In the genomic region with DNA sequence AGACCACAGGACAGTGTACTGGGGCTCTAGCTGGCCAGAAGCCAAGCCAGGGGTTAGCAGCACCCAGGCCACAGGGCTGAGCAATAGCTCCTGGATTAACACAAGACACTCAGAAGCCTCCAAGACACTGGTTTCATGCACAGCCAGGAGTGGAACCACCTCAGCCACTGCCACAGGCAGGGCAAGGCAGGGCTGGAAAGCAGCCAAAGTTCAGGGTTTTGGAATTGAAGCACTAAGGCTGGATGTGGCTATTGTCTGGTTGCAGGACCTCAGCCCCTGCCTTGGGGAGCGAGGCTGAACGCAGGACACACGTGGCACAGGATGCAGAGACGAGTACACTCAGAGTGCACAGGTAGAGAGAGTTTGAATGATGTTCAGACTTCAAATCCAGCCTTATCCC, we compare ENCODE assay signal across 14 mouse cellular contexts. TPM values are rescaled to one million over a fixed set of nuclear protein-coding genes. Genes with fewer than 3 reads are reported as not detected.
A peak's percentile ranks its signal among the peaks of the same experiment; 100 is the strongest.
DNase-seq lines count a peak whose midpoint lies in the region; ATAC-seq and TF ChIP-seq lines count a peak whose summit lies in the region.
"Had no signal": no experiment of that assay in that cellular context is flagged by ENCODE, and none has a peak within 500 bp of the region (broad histone marks: within the 10 kb centered on the region; RNA-seq: fewer than 3 reads in every experiment).

No protein-coding gene starts in this region.

- peak; percentile 32 for DNase-seq in cerebellum, adult 9-11 months
- DNase-seq in heart, postnatal 0 days (ENCODE audit: low spot score) = no peak
- DNase-seq in heart, postnatal 4 days = no peak
- DNase-seq in MN1 (ENCODE audit: low spot score) = peak; percentile 26
- no peak for DNase-seq in thymus, postnatal 14 days
- DNase-seq: gastrocnemius, postnatal 14 days; kidney, adult 18-20 months; lung, adult 2 months; retina, postnatal 1 day had no signal

- no peak for TF ChIP-seq EP300 in heart, postnatal 0 days (IDR thresholded peaks at IDR 0.05; ENCODE audit: low read depth)

- H3K9ac ChIP-seq in heart, postnatal 0 days (replicated peaks; ENCODE audit: low read depth, low read length) = no peak overlapping the region
- H3K9ac ChIP-seq in midbrain, embryonic 13.5 days (replicated peaks) = no peak overlapping the region
- H3K9ac ChIP-seq in midbrain, embryonic 15.5 days = no peak overlapping the region
- H3K9ac ChIP-seq: forebrain, embryonic 12.5 days had no signal

- ATAC-seq in cerebellum, adult (ENCODE audit: insufficient number of reproducible peaks, low FRiP score, low TSS enrichment) = no peak
- 0 out of 2 replicates have a peak, but pooled peaks have one; percentile 18 for ATAC-seq in heart, postnatal 0 days (ENCODE audit: insufficient read depth, low read depth)
- peak; percentile 31; the same call in 1 of the 2 replicates for ATAC-seq in midbrain, embryonic 13.5 days
- ATAC-seq in midbrain, embryonic 15.5 days (replicated peaks) = no peak
- ATAC-seq: hindbrain, postnatal 0 days had no signal

- no peaks in the 10 kb centered on the region for H3K4me1 ChIP-seq in heart, postnatal 0 days (ENCODE audit: control insufficient read depth, insufficient read depth)
- H3K4me1 ChIP-seq in midbrain, embryonic 13.5 days (replicated peaks) = no peaks in the 10 kb centered on the region
- H3K4me1 ChIP-seq in midbrain, embryonic 15.5 days = no peaks in the 10 kb centered on the region
- H3K4me1 ChIP-seq: forebrain, embryonic 12.5 days had no signal

- no peak for TF ChIP-seq CTCF in heart, postnatal 0 days (IDR thresholded peaks at IDR 0.05; ENCODE audit: low read depth)

- H3K27ac ChIP-seq in heart, postnatal 0 days (ENCODE audit: low read depth) = no peak overlapping the region
- no peak overlapping the region for H3K27ac ChIP-seq in midbrain, embryonic 13.5 days
- no peak overlapping the region for H3K27ac ChIP-seq in midbrain, embryonic 15.5 days
- H3K27ac ChIP-seq: forebrain, embryonic 12.5 days; hindbrain, postnatal 0 days had no signal

- H3K9me3 ChIP-seq in heart, postnatal 0 days (replicated peaks; ENCODE audit: control insufficient read depth, low read length) = no peaks in the 10 kb centered on the region
- H3K9me3 ChIP-seq in midbrain, embryonic 13.5 days = no peaks in the 10 kb centered on the region
- no peaks in the 10 kb centered on the region for H3K9me3 ChIP-seq in midbrain, embryonic 15.5 days
- H3K9me3 ChIP-seq: forebrain, embryonic 12.5 days had no signal

- H3K36me3 ChIP-seq in heart, postnatal 0 days (replicated peaks; ENCODE audit: control insufficient read depth, insufficient read depth, low read length) = peaks cover 88% of the 10 kb centered on the region
- H3K36me3 ChIP-seq in midbrain, embryonic 13.5 days = peaks cover 16% of the 10 kb centered on the region; the same call in 1 of the 2 replicates
- no peaks in the 10 kb centered on the region for H3K36me3 ChIP-seq in midbrain, embryonic 15.5 days (replicated peaks)

- H3K4me3 ChIP-seq in heart, postnatal 0 days (ENCODE audit: low read depth, low read length) = no peak overlapping the region
- H3K4me3 ChIP-seq in midbrain, embryonic 13.5 days (replicated peaks) = no peak overlapping the region
- no peak overlapping the region for H3K4me3 ChIP-seq in midbrain, embryonic 15.5 days
- H3K4me3 ChIP-seq: forebrain, embryonic 12.5 days had no signal

- no peak overlapping the region for H3K4me2 ChIP-seq in heart, postnatal 0 days (ENCODE audit: low read depth, low read length)
- no peak overlapping the region for H3K4me2 ChIP-seq in midbrain, embryonic 13.5 days (replicated peaks)
- no peak overlapping the region for H3K4me2 ChIP-seq in midbrain, embryonic 15.5 days
- H3K4me2 ChIP-seq: forebrain, embryonic 12.5 days had no signal

- no peaks in the 10 kb centered on the region for H3K27me3 ChIP-seq in heart, postnatal 0 days (ENCODE audit: control insufficient read depth, insufficient read depth, low read length)
- no peaks in the 10 kb centered on the region for H3K27me3 ChIP-seq in midbrain, embryonic 13.5 days
- H3K27me3 ChIP-seq in midbrain, embryonic 15.5 days (replicated peaks) = no peaks in the 10 kb centered on the region
- H3K27me3 ChIP-seq: forebrain, embryonic 12.5 days had no signal

- WGBS in heart, postnatal 0 days = 44% methylated on average over 4 of the region's 4 CpGs
- 84% methylated on average over 4 of the region's 4 CpGs for WGBS in midbrain, embryonic 13.5 days
- 76% methylated on average over 4 of the region's 4 CpGs for WGBS in midbrain, embryonic 15.5 days

RNA-seq across cellular contexts. Expression of gene Csf1, which starts 10.8 kb away (rescaled TPM):
- total RNA-seq in heart, postnatal 0 days (2014; rRNA removed; ENCODE audit: low replicate concordance) = 18.2 and 23.6 TPM in 2 replicates
- 7.7 and 8.1 TPM in 2 replicates for polyA plus RNA-seq in heart, postnatal 0 days (2015; fragmentation: Nextera tagmentation; extraction: Ambion mirVana)
- total RNA-seq in heart, postnatal 4 days (2021) = 10 to 100 TPM; 14.8 to 15.4 TPM
- 4.9 and 5.3 TPM in 2 replicates for polyA plus RNA-seq in midbrain, embryonic 13.5 days (2015; fragmentation: Nextera tagmentation; extraction: Ambion mirVana)
- polyA plus RNA-seq in midbrain, embryonic 15.5 days (2015; fragmentation: Nextera tagmentation; extraction: Ambion mirVana) = 6.7 and 7.9 TPM in 2 replicates

RNA-seq across cellular contexts. Expression of gene Ahcyl1, which starts 53.1 kb away (rescaled TPM):
- 19.2 and 32.0 TPM in 2 replicates for total RNA-seq in heart, postnatal 0 days (2014; rRNA removed; ENCODE audit: low replicate concordance)
- 39.4 and 43.3 TPM in 2 replicates for polyA plus RNA-seq in heart, postnatal 0 days (2015; fragmentation: Nextera tagmentation; extraction: Ambion mirVana)
- 10 to 100 TPM; 92.0 to 95.7 TPM for total RNA-seq in heart, postnatal 4 days (2021)
- 108 and 116 TPM in 2 replicates for polyA plus RNA-seq in midbrain, embryonic 13.5 days (2015; fragmentation: Nextera tagmentation; extraction: Ambion mirVana)
- 115 and 117 TPM in 2 replicates for polyA plus RNA-seq in midbrain, embryonic 15.5 days (2015; fragmentation: Nextera tagmentation; extraction: Ambion mirVana)

Comparison
In these comparisons a context has a peak if more than half of its experiments do, and no peak if none do; other contexts are left out.
1. ATAC-seq: peak in heart, postnatal 0 days (single experiment) and midbrain, embryonic 13.5 days (single experiment); none in cerebellum, adult (single experiment) and midbrain, embryonic 15.5 days (single experiment).
2. DNase-seq: peak in cerebellum, adult 9-11 months (single experiment) and MN1 (single experiment); none in heart, postnatal 0 days (single experiment), heart, postnatal 4 days (single experiment) and thymus, postnatal 14 days (single experiment).